Mouse (Mus musculus): ENCODE results near the gene Prkcd. TPM values are rescaled to one million over a fixed set of nuclear protein-coding genes. Genes with fewer than 3 reads are reported as not detected.

The Prkcd gene
- polyA plus RNA-seq, 1 experiment, result 47.5 TPM

- TF ChIP-seq CTCF (IDR thresholded peaks at IDR 0.05; ENCODE audit: low read depth, low read length), result no peak
- TF ChIP-seq EP300 (IDR thresholded peaks at IDR 0.05; ENCODE audit: insufficient read depth, low read depth, low read length), result no peak
- no peak for TF ChIP-seq POLR2A (IDR thresholded peaks at IDR 0.05; ENCODE audit: insufficient read depth, low read length)
- no peaks in the 10 kb centered on the region for H3K36me3 ChIP-seq (ENCODE audit: control insufficient read depth, insufficient read depth, low read length, poor library complexity, severe bottlenecking)
- no peak overlapping the region for H3K9ac ChIP-seq (ENCODE audit: low read depth, poor library complexity, severe bottlenecking)
- H3K27ac ChIP-seq (ENCODE audit: insufficient read depth, low read length), result no peak overlapping the region
- H3K27me3 ChIP-seq (ENCODE audit: control insufficient read depth, insufficient read depth, low read length, poor library complexity, severe bottlenecking), result no peaks in the 10 kb centered on the region
- no peaks in the 10 kb centered on the region for H3K9me3 ChIP-seq (replicated peaks; ENCODE audit: control insufficient read depth, insufficient read depth, low read length, poor library complexity, severe bottlenecking)
- no peak overlapping the region for H3K4me3 ChIP-seq (ENCODE audit: low read depth, low read length)
- H3K4me1 ChIP-seq (ENCODE audit: control insufficient read depth, insufficient read depth, low read length), result no peaks in the 10 kb centered on the region
Measured at GRCm38 (mm10) chr14:30590918-30591317, 35.1 kb downstream of the Prkcd start.

DNA sequence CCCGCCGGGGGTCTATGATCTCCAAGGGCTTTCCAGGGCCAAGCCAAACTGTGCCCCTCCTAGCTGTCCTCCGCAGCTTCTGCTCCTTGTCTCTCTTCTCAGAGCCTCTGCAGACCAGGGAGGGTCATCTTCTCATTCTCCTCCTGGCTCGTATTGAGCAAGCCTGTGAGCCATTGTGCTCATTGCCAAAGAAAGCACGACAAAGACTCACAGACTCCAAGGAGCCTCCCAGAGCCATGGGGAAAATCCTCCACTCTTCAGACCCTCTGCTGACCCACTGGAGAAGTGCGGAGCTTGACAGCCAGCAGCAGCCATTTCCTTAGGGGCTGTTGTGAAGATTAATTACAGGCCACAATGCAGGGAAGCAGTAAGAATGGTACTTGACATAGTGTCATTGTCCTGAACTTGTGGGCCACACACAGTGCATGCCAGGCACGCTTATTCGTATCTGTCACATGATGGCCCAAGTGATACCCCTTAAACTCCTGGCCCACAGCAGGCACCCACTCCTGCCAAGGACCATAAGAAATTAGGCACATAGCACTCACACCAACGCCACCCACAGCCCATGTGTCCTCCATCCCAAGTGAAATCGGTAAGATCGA is 35.9 kb downstream of the Prkcd start:
- TF ChIP-seq EP300 (IDR thresholded peaks at IDR 0.05; ENCODE audit: insufficient read depth, low read depth, low read length) (no peak), CTCF (IDR thresholded peaks at IDR 0.05; ENCODE audit: low read depth, low read length) (no peak), POLR2A (IDR thresholded peaks at IDR 0.05; ENCODE audit: insufficient read depth, low read length) (no peak)
- no peak overlapping the region for H3K4me3 ChIP-seq (ENCODE audit: low read depth, low read length)
- H3K36me3 ChIP-seq (ENCODE audit: control insufficient read depth, insufficient read depth, low read length, poor library complexity, severe bottlenecking), result no peaks in the 10 kb centered on the region
- no peak overlapping the region for H3K9ac ChIP-seq (ENCODE audit: low read depth, poor library complexity, severe bottlenecking)
- H3K9me3 ChIP-seq (replicated peaks; ENCODE audit: control insufficient read depth, insufficient read depth, low read length, poor library complexity, severe bottlenecking), result no peaks in the 10 kb centered on the region
- H3K4me1 ChIP-seq (ENCODE audit: control insufficient read depth, insufficient read depth, low read length), result no peaks in the 10 kb centered on the region
- H3K27me3 ChIP-seq (ENCODE audit: control insufficient read depth, insufficient read depth, low read length, poor library complexity, severe bottlenecking), result no peaks in the 10 kb centered on the region
- no peak overlapping the region for H3K27ac ChIP-seq (ENCODE audit: insufficient read depth, low read length)

GRCm38 (mm10) chr14:30586780-30587461 is 39.1 kb downstream of the Prkcd start:
- no peaks in the 10 kb centered on the region for H3K9me3 ChIP-seq (replicated peaks; ENCODE audit: control insufficient read depth, insufficient read depth, low read length, poor library complexity, severe bottlenecking)
- H3K9ac ChIP-seq (ENCODE audit: low read depth, poor library complexity, severe bottlenecking), result no peak overlapping the region
- TF ChIP-seq EP300 (IDR thresholded peaks at IDR 0.05; ENCODE audit: insufficient read depth, low read depth, low read length) (no peak), POLR2A (IDR thresholded peaks at IDR 0.05; ENCODE audit: insufficient read depth, low read length) (no peak), CTCF (IDR thresholded peaks at IDR 0.05; ENCODE audit: low read depth, low read length) (no peak)
- H3K36me3 ChIP-seq (ENCODE audit: control insufficient read depth, insufficient read depth, low read length, poor library complexity, severe bottlenecking), result no peaks in the 10 kb centered on the region
- H3K4me3 ChIP-seq (ENCODE audit: low read depth, low read length), result no peak overlapping the region
- H3K4me1 ChIP-seq (ENCODE audit: control insufficient read depth, insufficient read depth, low read length), result peaks cover 4% of the 10 kb centered on the region
- H3K27ac ChIP-seq (ENCODE audit: insufficient read depth, low read length), result no peak overlapping the region
- H3K27me3 ChIP-seq (ENCODE audit: control insufficient read depth, insufficient read depth, low read length, poor library complexity, severe bottlenecking), result no peaks in the 10 kb centered on the region

DNA sequence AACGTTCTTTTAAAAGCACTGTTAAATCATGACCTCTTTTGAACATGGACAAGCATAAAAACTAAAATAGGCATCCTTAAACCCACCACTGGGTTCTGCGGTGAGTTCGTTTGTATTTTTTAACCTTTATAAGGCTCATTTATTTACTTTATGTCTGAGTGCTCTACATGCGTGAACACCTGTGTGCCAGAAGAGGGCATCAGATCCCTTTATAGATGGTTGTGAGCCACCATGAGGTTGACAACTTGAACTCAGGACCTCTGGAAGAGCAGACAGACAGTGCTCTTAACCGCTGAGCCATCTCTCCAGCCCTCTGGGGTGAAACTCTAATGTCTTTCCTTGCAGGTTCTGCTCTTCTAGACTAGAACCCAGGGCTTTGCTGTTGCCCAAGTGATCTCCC is 40.7 kb downstream of the Prkcd start:
- Histone ChIP-seq H3K9ac (ENCODE audit: low read depth, poor library complexity, severe bottlenecking) (no peak overlapping the region), H3K4me1 (ENCODE audit: control insufficient read depth, insufficient read depth, low read length) (peaks cover 4% of the 10 kb centered on the region), H3K4me3 (ENCODE audit: low read depth, low read length) (no peak overlapping the region), H3K27ac (ENCODE audit: insufficient read depth, low read length) (no peak overlapping the region), H3K9me3 (replicated peaks; ENCODE audit: control insufficient read depth, insufficient read depth, low read length, poor library complexity, severe bottlenecking) (no peaks in the 10 kb centered on the region), H3K36me3 (ENCODE audit: control insufficient read depth, insufficient read depth, low read length, poor library complexity, severe bottlenecking) (no peaks in the 10 kb centered on the region), H3K27me3 (ENCODE audit: control insufficient read depth, insufficient read depth, low read length, poor library complexity, severe bottlenecking) (no peaks in the 10 kb centered on the region)
- TF ChIP-seq EP300 (IDR thresholded peaks at IDR 0.05; ENCODE audit: insufficient read depth, low read depth, low read length), result no peak
- TF ChIP-seq CTCF (IDR thresholded peaks at IDR 0.05; ENCODE audit: low read depth, low read length), result peak; percentile 13

DNA sequence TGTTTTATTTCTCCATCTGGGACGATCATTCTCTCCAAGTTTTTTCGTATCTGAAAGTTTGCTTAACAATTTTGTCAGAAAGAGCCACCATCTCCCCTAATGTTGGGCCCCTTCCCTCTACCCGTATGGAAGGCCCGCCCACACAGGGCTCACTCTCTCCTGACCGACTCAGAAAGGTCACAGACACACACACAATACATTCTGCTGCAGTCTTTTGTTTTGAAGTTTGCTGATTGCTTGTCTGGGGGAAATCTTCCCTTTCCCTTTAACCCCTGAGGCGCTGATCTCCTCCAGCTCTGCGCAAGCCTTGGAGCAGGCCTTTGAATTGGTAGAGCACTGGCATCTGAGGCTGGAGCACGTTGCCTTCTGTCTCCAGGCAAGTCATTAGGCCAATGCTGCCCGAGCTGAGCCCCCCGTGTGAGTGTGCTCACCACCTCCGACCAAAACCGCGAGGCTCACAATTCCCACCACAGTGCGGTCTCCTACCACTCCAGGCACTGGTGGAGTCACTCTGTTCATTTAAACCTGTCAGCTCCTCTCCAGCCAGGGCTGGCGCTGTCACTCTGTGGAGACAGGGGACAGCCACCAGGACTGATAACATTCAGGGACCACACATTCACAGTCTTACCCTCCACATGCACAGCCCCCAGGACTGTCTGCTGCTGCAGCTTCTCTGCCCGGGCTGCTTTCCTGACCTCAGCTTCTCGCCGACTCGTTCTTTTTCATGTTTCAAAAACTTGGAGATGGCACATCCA is 41.3 kb downstream of the Prkcd start:
- Histone ChIP-seq H3K4me3 (ENCODE audit: low read depth, low read length) (peak overlapping the region; percentile 13; the same call in 1 of the 2 replicates), H3K36me3 (ENCODE audit: control insufficient read depth, insufficient read depth, low read length, poor library complexity, severe bottlenecking) (no peaks in the 10 kb centered on the region), H3K9ac (ENCODE audit: low read depth, poor library complexity, severe bottlenecking) (no peak overlapping the region), H3K27me3 (ENCODE audit: control insufficient read depth, insufficient read depth, low read length, poor library complexity, severe bottlenecking) (no peaks in the 10 kb centered on the region), H3K9me3 (replicated peaks; ENCODE audit: control insufficient read depth, insufficient read depth, low read length, poor library complexity, severe bottlenecking) (no peaks in the 10 kb centered on the region), H3K4me1 (ENCODE audit: control insufficient read depth, insufficient read depth, low read length) (peaks cover 4% of the 10 kb centered on the region), H3K27ac (ENCODE audit: insufficient read depth, low read length) (no peak overlapping the region; the same call in 1 of the 2 replicates)
- no peak for TF ChIP-seq CTCF (IDR thresholded peaks at IDR 0.05; ENCODE audit: low read depth, low read length)
- no peak for TF ChIP-seq POLR2A (IDR thresholded peaks at IDR 0.05; ENCODE audit: insufficient read depth, low read length)
- TF ChIP-seq EP300 (IDR thresholded peaks at IDR 0.05; ENCODE audit: insufficient read depth, low read depth, low read length), result no peak

- H3K9ac ChIP-seq (ENCODE audit: low read depth, poor library complexity, severe bottlenecking), result no peak overlapping the region
- H3K4me1 ChIP-seq (ENCODE audit: control insufficient read depth, insufficient read depth, low read length), result peaks cover 4% of the 10 kb centered on the region
- H3K27ac ChIP-seq (ENCODE audit: insufficient read depth, low read length), result no peak overlapping the region; the same call in 1 of the 2 replicates
- no peaks in the 10 kb centered on the region for H3K27me3 ChIP-seq (ENCODE audit: control insufficient read depth, insufficient read depth, low read length, poor library complexity, severe bottlenecking)
- H3K36me3 ChIP-seq (ENCODE audit: control insufficient read depth, insufficient read depth, low read length, poor library complexity, severe bottlenecking), result no peaks in the 10 kb centered on the region
- no peaks in the 10 kb centered on the region for H3K9me3 ChIP-seq (replicated peaks; ENCODE audit: control insufficient read depth, insufficient read depth, low read length, poor library complexity, severe bottlenecking)
- H3K4me3 ChIP-seq (ENCODE audit: low read depth, low read length), result no peak overlapping the region
- no peak for TF ChIP-seq POLR2A (IDR thresholded peaks at IDR 0.05; ENCODE audit: insufficient read depth, low read length)
- TF ChIP-seq CTCF (IDR thresholded peaks at IDR 0.05; ENCODE audit: low read depth, low read length), result no peak
- no peak for TF ChIP-seq EP300 (IDR thresholded peaks at IDR 0.05; ENCODE audit: insufficient read depth, low read depth, low read length)
Measured at GRCm38 (mm10) chr14:30584077-30584476, 41.9 kb downstream of the Prkcd start.
